Mouse (Mus musculus) embryonic facial prominence, embryonic 12.5 days (tissue): Measurements from ENCODE around the gene Rab37. TPM values are rescaled to one million over a fixed set of nuclear protein-coding genes. Genes with fewer than 3 reads are reported as not detected.

ENCODE experiments used
- ATAC-seq: fragments of 200-750 bp; cut with Nextera tagmentation; 2 replicates; pipeline ENCODE4 v1.8.0; 2017; ENCODE audit not compliant: insufficient number of reproducible peaks, insufficient read depth, low FRiP score, low TSS enrichment
- H3K27ac ChIP-seq: fragments of 300-500 bp; sonication (generic); 2 replicates; pipeline ENCODE4 v1.5.1; 2016; ENCODE audit warnings: mild to moderate bottlenecking
- H3K27me3 ChIP-seq: fragments of 300-500 bp; sonication (generic); 2 replicates; pipeline ENCODE4 v1.6.1; 2016; ENCODE audit warnings: mild to moderate bottlenecking, moderate library complexity
- H3K36me3 ChIP-seq: fragments of 300-500 bp; sonication (generic); 2 replicates; pipeline ENCODE4 v1.6.1; 2016; ENCODE audit warnings: mild to moderate bottlenecking
- H3K4me1 ChIP-seq: fragments of 300-500 bp; sonication (generic); 2 replicates; pipeline ENCODE4 v1.6.1; 2016
- H3K4me2 ChIP-seq: fragments of 300-500 bp; sonication (generic); replicated peaks from 2 replicates; pipeline ENCODE4 v1.6.1; 2016; ENCODE audit warnings: mild to moderate bottlenecking, moderate library complexity
- H3K4me3 ChIP-seq: fragments of 300-500 bp; sonication (generic); 2 replicates; pipeline ENCODE4 v1.5.1; 2016; ENCODE audit warnings: mild to moderate bottlenecking
- H3K9ac ChIP-seq: fragments of 300-500 bp; sonication (generic); 2 replicates; pipeline ENCODE4 v1.6.1; 2016; ENCODE audit warnings: mild to moderate bottlenecking, moderate library complexity
- H3K9me3 ChIP-seq: fragments of 300-500 bp; sonication (generic); 2 replicates; pipeline ENCODE4 v1.6.1; 2016; ENCODE audit warnings: mild to moderate bottlenecking, moderate library complexity
- WGBS: fragments of 180-500 bp; shearing (Covaris S2); methylation state at CpG from one replicate; pipeline ENCODE4 v1.1.7; 2016; 5-methylcytosine and 5-hydroxymethylcytosine counted together
- polyA plus RNA-seq: library from polyadenylated mRNA; unstranded; fragments of >200 nt; fragmentation: Nextera tagmentation; extraction: Ambion mirVana; gene quantifications from 2 replicates; pipeline ENCODE4 v1.2.1, GENCODE M21; 2016

Rab37 gene
- polyA plus RNA-seq, 1 experiment from 2014 or later = 2.1 TPM

DNA sequence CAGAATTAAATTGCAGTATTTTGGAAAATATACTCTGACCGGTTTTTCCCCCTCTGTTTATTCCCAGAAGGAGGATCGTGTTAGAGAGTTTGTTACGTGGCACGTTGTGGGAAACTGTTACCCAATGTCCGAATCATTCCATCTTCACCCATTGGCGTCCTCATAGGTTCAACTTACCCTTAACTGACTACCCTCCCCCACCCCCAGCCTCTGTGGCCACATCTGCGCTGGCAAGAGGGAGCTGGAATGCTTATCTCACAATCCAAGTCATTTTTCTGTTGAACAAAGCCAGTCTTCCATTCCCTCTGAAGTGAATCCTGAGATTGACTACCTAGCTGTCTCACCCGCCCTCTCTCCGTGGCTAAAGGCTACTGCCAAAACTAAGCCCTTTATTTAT is 71.0 kb downstream of the Rab37 start:
- no peaks in the 10 kb centered on the region for H3K9me3 ChIP-seq
- H3K27ac ChIP-seq = no peak overlapping the region
- no peaks in the 10 kb centered on the region for H3K36me3 ChIP-seq
- no peak overlapping the region for H3K9ac ChIP-seq
- no peak overlapping the region; the same call in 1 of the 2 replicates for H3K4me3 ChIP-seq
- WGBS = 14% methylated on average over 9 of the region's 9 CpGs
- peaks cover 37% of the 10 kb centered on the region for H3K4me1 ChIP-seq
- peaks cover 44% of the 10 kb centered on the region for H3K27me3 ChIP-seq
- no peak for ATAC-seq
- peak overlapping the region; percentile 90 for H3K4me2 ChIP-seq

GRCm38 (mm10) chr11:115162832-115163480 is 71.7 kb downstream of the Rab37 start, which contains the start of gene Slc9a3r1:
TSS of gene Slc9a3r1 (plus strand) at chr11:115163341.
- Histone ChIP-seq H3K27ac (peak within 1 kb of the TSS; percentile 25; the same call in 1 of the 2 replicates), H3K36me3 (no peaks in the 10 kb centered on the region), H3K4me3 (peak within 1 kb of the TSS; percentile 65), H3K4me1 (peaks cover 31% of the 10 kb centered on the region), H3K4me2 (peak within 1 kb of the TSS; percentile 90), H3K27me3 (peaks cover 43% of the 10 kb centered on the region), H3K9me3 (no peaks in the 10 kb centered on the region), H3K9ac (peak within 1 kb of the TSS; percentile 56)
- under 1% methylated on average over 47 of the region's 47 CpGs for WGBS
- peak; percentile 94 for ATAC-seq

GRCm38 (mm10) chr11:115163568-115164150 is 72.4 kb downstream of the Rab37 start:
- WGBS = under 1% methylated on average over 47 of the region's 47 CpGs
- H3K36me3 ChIP-seq = no peaks in the 10 kb centered on the region
- no peak for ATAC-seq
- H3K4me2 ChIP-seq = peak overlapping the region; percentile 90
- no peaks in the 10 kb centered on the region for H3K9me3 ChIP-seq
- H3K4me1 ChIP-seq = peaks cover 24% of the 10 kb centered on the region
- peak overlapping the region; percentile 56 for H3K9ac ChIP-seq
- H3K27me3 ChIP-seq = peaks cover 44% of the 10 kb centered on the region
- H3K4me3 ChIP-seq = peak overlapping the region; percentile 65
- H3K27ac ChIP-seq = peak overlapping the region; percentile 25; the same call in 1 of the 2 replicates

- Histone ChIP-seq H3K4me1 (peaks cover 24% of the 10 kb centered on the region), H3K9ac (peak overlapping the region; percentile 56; the same call in 1 of the 2 replicates), H3K36me3 (no peaks in the 10 kb centered on the region), H3K27me3 (peaks cover 44% of the 10 kb centered on the region), H3K4me2 (peak overlapping the region; percentile 90), H3K4me3 (peak overlapping the region; percentile 65), H3K27ac (no peak overlapping the region), H3K9me3 (no peaks in the 10 kb centered on the region)
- no peak for ATAC-seq
- under 1% methylated on average over 14 of the region's 14 CpGs for WGBS
Observed at GRCm38 (mm10) chr11:115164341-115164975, 73.2 kb downstream of the Rab37 start.

DNA sequence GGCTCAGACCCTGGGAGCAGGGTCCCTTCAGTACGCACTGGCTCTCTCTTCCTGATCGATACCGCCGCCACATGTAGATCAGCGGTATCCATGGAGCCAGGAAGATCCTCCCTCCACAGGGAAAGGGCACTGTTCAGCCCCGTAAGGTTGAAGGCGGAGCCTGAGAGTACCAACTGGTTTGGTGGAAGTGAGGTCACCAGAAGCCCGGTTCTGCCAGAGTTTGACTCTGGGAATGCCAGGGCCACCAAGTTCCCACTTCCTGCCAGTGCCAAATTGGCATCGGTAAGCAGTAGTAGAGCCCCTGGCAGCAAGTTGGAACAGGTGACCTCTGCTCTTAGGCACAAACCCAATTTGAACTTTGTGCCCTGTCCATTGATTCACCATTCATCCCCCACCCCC is 73.7 kb downstream of the Rab37 start:
- Histone ChIP-seq H3K4me1 (peaks cover 24% of the 10 kb centered on the region), H3K9me3 (no peaks in the 10 kb centered on the region), H3K4me2 (peak overlapping the region; percentile 90), H3K27me3 (peaks cover 44% of the 10 kb centered on the region), H3K27ac (no peak overlapping the region), H3K4me3 (peak overlapping the region; percentile 65), H3K9ac (peak overlapping the region; percentile 56; the same call in 1 of the 2 replicates), H3K36me3 (no peaks in the 10 kb centered on the region)
- 3% methylated on average over 9 of the region's 9 CpGs for WGBS
- ATAC-seq = no peak

GRCm38 (mm10) chr11:115166776-115167175 is 75.5 kb downstream of the Rab37 start:
- H3K27me3 ChIP-seq = peaks cover 37% of the 10 kb centered on the region
- H3K9me3 ChIP-seq = no peaks in the 10 kb centered on the region
- no peak for ATAC-seq
- WGBS = 82% methylated on average over 3 of the region's 3 CpGs
- H3K4me2 ChIP-seq = no peak overlapping the region
- H3K4me1 ChIP-seq = peaks cover 32% of the 10 kb centered on the region
- H3K9ac ChIP-seq = no peak overlapping the region
- no peak overlapping the region for H3K4me3 ChIP-seq
- H3K36me3 ChIP-seq = no peaks in the 10 kb centered on the region
- H3K27ac ChIP-seq = no peak overlapping the region

DNA sequence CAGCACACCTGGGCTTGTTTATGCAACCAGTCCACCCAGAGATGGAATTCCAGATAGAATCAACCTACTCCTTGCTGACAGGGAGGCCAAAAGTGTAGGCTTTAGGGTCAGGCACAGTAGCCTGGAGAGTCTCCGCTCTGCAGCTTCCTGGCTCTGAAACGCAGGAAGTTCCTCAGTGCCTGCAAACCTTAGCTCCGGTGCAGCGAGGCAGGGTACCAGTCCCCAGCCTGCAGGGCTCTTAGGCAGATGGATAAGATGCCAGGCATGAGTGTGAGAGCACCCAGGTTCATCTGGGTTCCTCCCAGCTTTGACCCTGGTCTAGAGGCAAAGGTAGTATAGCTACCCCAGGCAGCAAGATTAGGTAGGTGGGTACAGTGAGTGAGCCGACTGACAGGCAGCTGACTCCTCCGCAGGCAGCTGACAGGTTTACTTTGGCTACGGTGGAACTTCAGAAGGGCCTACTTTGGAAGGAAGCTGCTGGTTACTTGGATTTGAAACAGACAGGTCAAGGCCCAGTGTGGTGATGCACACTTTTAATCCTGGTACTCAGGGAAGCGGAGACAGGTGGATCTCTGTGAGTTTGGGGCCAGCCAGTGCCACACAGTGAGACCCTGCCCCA is 76.5 kb downstream of the Rab37 start:
- Histone ChIP-seq H3K9ac (no peak overlapping the region), H3K27me3 (peaks cover 43% of the 10 kb centered on the region), H3K9me3 (no peaks in the 10 kb centered on the region), H3K4me3 (no peak overlapping the region), H3K36me3 (no peaks in the 10 kb centered on the region), H3K4me1 (peaks cover 36% of the 10 kb centered on the region), H3K4me2 (no peak overlapping the region), H3K27ac (no peak overlapping the region)
- WGBS = 73% methylated on average over 8 of the region's 8 CpGs
- no peak for ATAC-seq

DNA sequence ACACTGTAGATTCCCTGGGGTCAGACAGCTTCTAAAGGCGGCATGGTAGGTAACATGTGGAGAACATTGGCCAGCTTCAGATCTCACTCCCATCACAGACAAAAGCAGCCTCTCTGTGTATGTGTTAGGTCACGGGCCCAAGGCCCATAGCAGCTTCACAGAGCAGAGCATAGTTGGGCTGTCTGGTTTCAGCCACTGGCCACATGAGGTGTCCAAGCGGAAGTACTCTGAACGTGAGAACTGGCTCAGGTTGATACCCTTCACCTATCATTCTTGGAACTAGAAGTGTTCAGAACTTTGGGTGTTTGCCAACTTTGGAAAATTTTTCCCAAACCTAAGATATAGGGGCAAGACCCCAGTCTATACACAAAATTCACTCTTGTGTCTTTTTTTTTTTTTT is 78.2 kb downstream of the Rab37 start:
- H3K27me3 ChIP-seq = peaks cover 37% of the 10 kb centered on the region

GRCm38 (mm10) chr11:115171125-115171524 is 79.9 kb downstream of the Rab37 start:
- H3K36me3 ChIP-seq = no peaks in the 10 kb centered on the region
- H3K4me2 ChIP-seq = no peak overlapping the region
- WGBS = 33% methylated on average over 8 of the region's 8 CpGs
- H3K4me3 ChIP-seq = no peak overlapping the region
- no peak for ATAC-seq
- H3K27me3 ChIP-seq = peaks cover 35% of the 10 kb centered on the region
- H3K9ac ChIP-seq = no peak overlapping the region
- H3K27ac ChIP-seq = 0 out of 2 replicates have a peak overlapping the region, but pooled peaks have one; percentile 26
- H3K9me3 ChIP-seq = no peaks in the 10 kb centered on the region
- peaks cover 49% of the 10 kb centered on the region for H3K4me1 ChIP-seq

More for the DNA sequence above, 78.2 kb downstream of the Rab37 start:
- 88% methylated on average over 4 of the region's 4 CpGs for WGBS
- no peaks in the 10 kb centered on the region for H3K36me3 ChIP-seq
- H3K9me3 ChIP-seq = no peaks in the 10 kb centered on the region
- no peak overlapping the region for H3K27ac ChIP-seq
- H3K4me3 ChIP-seq = no peak overlapping the region
- H3K4me2 ChIP-seq = no peak overlapping the region
- peaks cover 41% of the 10 kb centered on the region for H3K4me1 ChIP-seq
- ATAC-seq = no peak
- no peak overlapping the region for H3K9ac ChIP-seq

DNA sequence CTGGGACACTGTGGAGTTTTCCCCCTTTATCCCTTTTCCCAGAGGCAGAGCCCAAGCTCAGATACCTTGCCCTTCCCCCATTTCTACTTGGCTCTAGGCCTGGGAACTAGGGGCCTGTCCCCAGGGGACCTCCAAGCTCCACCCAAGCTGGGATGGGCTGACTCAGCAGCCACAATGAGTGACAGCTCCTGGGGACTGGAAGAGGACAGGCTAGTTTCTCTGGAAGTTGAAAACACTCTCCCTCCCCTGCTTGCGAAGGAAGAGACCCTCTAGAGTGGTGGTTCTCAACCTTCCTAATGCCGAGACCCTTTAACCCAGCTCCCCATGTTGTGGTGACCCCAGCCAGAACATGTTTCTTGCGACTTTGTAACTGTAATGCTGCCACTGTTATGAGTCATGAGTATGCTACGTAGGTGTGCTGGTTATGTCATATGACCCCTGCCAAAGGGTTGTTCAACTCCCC is 81.6 kb downstream of the Rab37 start:
- Histone ChIP-seq H3K4me3 (no peak overlapping the region), H3K27ac (peak overlapping the region; percentile 67; the same call in 1 of the 2 replicates), H3K4me1 (peaks cover 67% of the 10 kb centered on the region), H3K36me3 (no peaks in the 10 kb centered on the region), H3K9me3 (no peaks in the 10 kb centered on the region), H3K9ac (no peak overlapping the region), H3K27me3 (peaks cover 32% of the 10 kb centered on the region), H3K4me2 (peak overlapping the region; percentile 19; the same call in 1 of the 2 replicates)
- WGBS = 21% methylated on average over 4 of the region's 4 CpGs
- ATAC-seq = 0 out of 2 replicates have a peak, but pooled peaks have one; percentile 39
